Mouse (Mus musculus): ENCODE measurements at regions not wholly inside any gene's neighbourhood (a gene's known extent, or its start where the extent isn't known, plus 50 kb on each side); places are given as distances from the start of the nearest gene placed in this dataset.

DNA sequence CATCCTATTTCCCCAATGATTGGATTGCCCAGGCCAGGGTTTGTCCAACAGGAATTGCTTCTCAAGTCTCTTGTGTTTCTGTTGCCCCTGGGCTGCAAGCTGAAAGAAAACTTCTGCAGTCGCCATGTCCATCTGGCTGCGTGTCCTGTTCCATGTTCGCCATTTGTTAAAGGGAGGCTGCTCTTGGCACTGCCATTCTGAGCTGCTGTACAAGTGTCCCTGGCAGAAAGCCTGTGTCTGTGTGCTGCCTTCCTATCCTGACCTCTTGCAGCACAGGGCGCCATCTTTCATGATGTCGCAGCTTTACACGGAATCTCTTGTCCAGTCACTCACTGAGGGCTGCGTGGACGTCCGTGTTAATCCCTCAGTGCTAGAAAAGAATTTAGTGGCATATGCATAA is 349.2 kb downstream of the Agtpbp1 start:
- TF ChIP-seq EP300 (optimal IDR thresholded peaks at IDR 0.05) (no peak), CTCF (IDR thresholded peaks at IDR 0.05; ENCODE audit: low read depth) (no peak)

Measured in stomach, postnatal 0 days (tissue).